Mouse (Mus musculus) heart, embryonic 15.5 days (tissue): ENCODE results near the gene Kif26b. TPM values are rescaled to one million over a fixed set of nuclear protein-coding genes. Genes with fewer than 3 reads are reported as not detected.

Source experiments
- ATAC-seq: fragments of 200-750 bp; cut with Nextera tagmentation; replicated peaks from 2 replicates; pipeline ENCODE4 v1.8.0; 2017; ENCODE audit warnings: low read depth, moderate TSS enrichment; ENCODE audit not compliant: insufficient number of reproducible peaks, insufficient read depth, low FRiP score
- H3K27ac ChIP-seq: fragments of 300-500 bp; sonication (generic); 2 replicates; pipeline ENCODE4 v1.5.1; 2015; ENCODE audit warnings: mild to moderate bottlenecking, inconsistent platforms
- H3K27me3 ChIP-seq: fragments of 300-500 bp; sonication (generic); 2 replicates; pipeline ENCODE4 v1.6.1; 2015; ENCODE audit warnings: inconsistent platforms
- H3K36me3 ChIP-seq: fragments of 300-500 bp; sonication (generic); 2 replicates; pipeline ENCODE4 v1.6.1; 2015; ENCODE audit warnings: mild to moderate bottlenecking, inconsistent platforms
- H3K4me1 ChIP-seq: fragments of 300-500 bp; sonication (generic); replicated peaks from 2 replicates; pipeline ENCODE4 v1.6.1; 2015; ENCODE audit warnings: inconsistent platforms
- H3K4me2 ChIP-seq: fragments of 300-500 bp; sonication (generic); 2 replicates; pipeline ENCODE4 v1.6.1; 2015; ENCODE audit warnings: inconsistent platforms, mild to moderate bottlenecking, moderate library complexity
- H3K4me3 ChIP-seq: fragments of 300-500 bp; sonication (generic); 2 replicates; pipeline ENCODE4 v1.5.1; 2015; ENCODE audit warnings: mild to moderate bottlenecking, inconsistent platforms
- H3K9ac ChIP-seq: fragments of 300-500 bp; sonication (generic); 2 replicates; pipeline ENCODE4 v1.6.1; 2015; ENCODE audit warnings: mild to moderate bottlenecking, inconsistent platforms
- H3K9me3 ChIP-seq: fragments of 300-500 bp; sonication (generic); replicated peaks from 2 replicates; pipeline ENCODE4 v1.6.1; 2016; ENCODE audit warnings: inconsistent platforms
- WGBS: fragments of 180-500 bp; shearing (Covaris S2); methylation state at CpG from one replicate; pipeline ENCODE4 v1.1.7; 2015; ENCODE audit warnings: mixed read lengths; 5-methylcytosine and 5-hydroxymethylcytosine counted together
- polyA plus RNA-seq: library from polyadenylated mRNA; unstranded; fragments of >200 nt; fragmentation: Nextera tagmentation; extraction: Ambion mirVana; gene quantifications from 2 replicates; pipeline ENCODE4 v1.2.1, GENCODE M21; 2015

Kif26b gene
- polyA plus RNA-seq, 1 experiment from 2014 or later, result 7.3 TPM

GRCm38 (mm10) chr1:178730271-178730670, 201.3 kb downstream of the Kif26b start:
- Histone ChIP-seq H3K9me3 (no peaks in the 10 kb centered on the region), H3K4me2 (no peak overlapping the region), H3K9ac (no peak overlapping the region), H3K4me1 (peaks cover 15% of the 10 kb centered on the region), H3K36me3 (no peaks in the 10 kb centered on the region), H3K27ac (no peak overlapping the region), H3K27me3 (no peaks in the 10 kb centered on the region), H3K4me3 (no peak overlapping the region)
- no peak for ATAC-seq
- 93% methylated on average over 3 of the region's 3 CpGs for WGBS

GRCm38 (mm10) chr1:178733035-178733434, 204.1 kb downstream of the Kif26b start:
- no peak overlapping the region for H3K4me3 ChIP-seq
- 51% methylated on average over 9 of the region's 9 CpGs for WGBS
- H3K9me3 ChIP-seq, result no peaks in the 10 kb centered on the region
- no peak overlapping the region for H3K9ac ChIP-seq
- no peak overlapping the region for H3K4me2 ChIP-seq
- H3K27me3 ChIP-seq, result no peaks in the 10 kb centered on the region
- H3K36me3 ChIP-seq, result no peaks in the 10 kb centered on the region
- no peak overlapping the region; the same call in 1 of the 2 replicates for H3K27ac ChIP-seq
- H3K4me1 ChIP-seq, result peaks cover 11% of the 10 kb centered on the region
- ATAC-seq, result no peak

GRCm38 (mm10) chr1:178734576-178734975, 205.7 kb downstream of the Kif26b start:
- Histone ChIP-seq H3K36me3 (no peaks in the 10 kb centered on the region), H3K9me3 (no peaks in the 10 kb centered on the region), H3K27me3 (no peaks in the 10 kb centered on the region), H3K9ac (no peak overlapping the region), H3K4me3 (no peak overlapping the region), H3K27ac (no peak overlapping the region), H3K4me1 (peaks cover 11% of the 10 kb centered on the region), H3K4me2 (no peak overlapping the region)
- 84% methylated on average over 4 of the region's 4 CpGs for WGBS
- no peak for ATAC-seq

- no peaks in the 10 kb centered on the region for H3K9me3 ChIP-seq
- H3K27me3 ChIP-seq, result no peaks in the 10 kb centered on the region
- ATAC-seq, result no peak
- no peak overlapping the region for H3K27ac ChIP-seq
- peaks cover 15% of the 10 kb centered on the region for H3K4me1 ChIP-seq
- H3K9ac ChIP-seq, result no peak overlapping the region
- H3K4me3 ChIP-seq, result no peak overlapping the region
- WGBS, result 87% methylated on average over 2 of the region's 2 CpGs
- H3K36me3 ChIP-seq, result no peaks in the 10 kb centered on the region
- H3K4me2 ChIP-seq, result no peak overlapping the region
Measured at GRCm38 (mm10) chr1:178736931-178737330, 208.0 kb downstream of the Kif26b start.

- Histone ChIP-seq H3K9ac (no peak overlapping the region), H3K4me3 (no peak overlapping the region), H3K27ac (no peak overlapping the region), H3K9me3 (no peaks in the 10 kb centered on the region), H3K4me2 (no peak overlapping the region), H3K27me3 (no peaks in the 10 kb centered on the region), H3K36me3 (no peaks in the 10 kb centered on the region), H3K4me1 (peaks cover 7% of the 10 kb centered on the region; the same call in 1 of the 2 replicates)
- whole genome bisulfite sequencing, result 83% methylated on average over 5 of the region's 5 CpGs
- no peak for ATAC-seq
Measured at GRCm38 (mm10) chr1:178743820-178744219, 214.9 kb downstream of the Kif26b start.

- Histone ChIP-seq H3K4me3 (no peak overlapping the region), H3K9me3 (no peaks in the 10 kb centered on the region), H3K4me1 (peaks cover 7% of the 10 kb centered on the region; the same call in 1 of the 2 replicates), H3K27ac (no peak overlapping the region), H3K4me2 (no peak overlapping the region), H3K9ac (no peak overlapping the region), H3K27me3 (no peaks in the 10 kb centered on the region), H3K36me3 (no peaks in the 10 kb centered on the region)
- WGBS, result 69% methylated on average over 7 of the region's 7 CpGs
- no peak for ATAC-seq
Measured at GRCm38 (mm10) chr1:178744526-178744925, 215.6 kb downstream of the Kif26b start.

- no peak overlapping the region for H3K4me3 ChIP-seq
- H3K4me2 ChIP-seq, result no peak overlapping the region
- peaks cover 7% of the 10 kb centered on the region; the same call in 1 of the 2 replicates for H3K4me1 ChIP-seq
- ATAC-seq, result no peak
- H3K27ac ChIP-seq, result no peak overlapping the region
- H3K27me3 ChIP-seq, result no peaks in the 10 kb centered on the region
- WGBS, result 77% methylated on average over 6 of the region's 6 CpGs
- H3K36me3 ChIP-seq, result no peaks in the 10 kb centered on the region
- H3K9ac ChIP-seq, result no peak overlapping the region
- no peaks in the 10 kb centered on the region for H3K9me3 ChIP-seq
Measured at GRCm38 (mm10) chr1:178744961-178745360, 216.0 kb downstream of the Kif26b start.

- Histone ChIP-seq H3K9me3 (no peaks in the 10 kb centered on the region), H3K27ac (no peak overlapping the region), H3K36me3 (no peaks in the 10 kb centered on the region), H3K27me3 (no peaks in the 10 kb centered on the region), H3K4me1 (peaks cover 7% of the 10 kb centered on the region; the same call in 1 of the 2 replicates), H3K4me2 (no peak overlapping the region), H3K4me3 (no peak overlapping the region), H3K9ac (no peak overlapping the region)
- 70% methylated on average over 6 of the region's 6 CpGs for WGBS
- no peak for ATAC-seq
Measured at GRCm38 (mm10) chr1:178745471-178745870, 216.5 kb downstream of the Kif26b start.

- no peak overlapping the region for H3K4me3 ChIP-seq
- no peak overlapping the region for H3K4me2 ChIP-seq
- no peaks in the 10 kb centered on the region for H3K9me3 ChIP-seq
- no peaks in the 10 kb centered on the region for H3K36me3 ChIP-seq
- H3K27me3 ChIP-seq, result no peaks in the 10 kb centered on the region
- ATAC-seq, result no peak
- H3K27ac ChIP-seq, result no peak overlapping the region
- H3K4me1 ChIP-seq, result peaks cover 3% of the 10 kb centered on the region; the same call in 1 of the 2 replicates
- 81% methylated on average over 13 of the region's 13 CpGs for WGBS
- no peak overlapping the region for H3K9ac ChIP-seq
Measured at GRCm38 (mm10) chr1:178747279-178748221, 218.6 kb downstream of the Kif26b start.

- H3K4me2 ChIP-seq, result no peak overlapping the region
- H3K4me1 ChIP-seq, result peaks cover 3% of the 10 kb centered on the region; the same call in 1 of the 2 replicates
- 78% methylated on average over 7 of the region's 7 CpGs for WGBS
- no peak overlapping the region for H3K4me3 ChIP-seq
- no peaks in the 10 kb centered on the region for H3K27me3 ChIP-seq
- no peaks in the 10 kb centered on the region for H3K36me3 ChIP-seq
- H3K27ac ChIP-seq, result no peak overlapping the region
- no peak for ATAC-seq
- H3K9me3 ChIP-seq, result no peaks in the 10 kb centered on the region
- H3K9ac ChIP-seq, result no peak overlapping the region
Measured at GRCm38 (mm10) chr1:178748222-178748600, 219.3 kb downstream of the Kif26b start.

GRCm38 (mm10) chr1:178748617-178749016, 219.7 kb downstream of the Kif26b start:
- no peak overlapping the region for H3K9ac ChIP-seq
- no peak overlapping the region for H3K4me2 ChIP-seq
- H3K4me3 ChIP-seq, result no peak overlapping the region
- H3K36me3 ChIP-seq, result no peaks in the 10 kb centered on the region
- H3K27me3 ChIP-seq, result no peaks in the 10 kb centered on the region
- no peaks in the 10 kb centered on the region for H3K9me3 ChIP-seq
- H3K27ac ChIP-seq, result no peak overlapping the region
- ATAC-seq, result no peak
- 80% methylated on average over 1 of the region's 1 CpGs for WGBS
- H3K4me1 ChIP-seq, result peaks cover 3% of the 10 kb centered on the region; the same call in 1 of the 2 replicates

- no peak overlapping the region for H3K27ac ChIP-seq
- WGBS, result 86% methylated on average over 9 of the region's 9 CpGs
- no peaks in the 10 kb centered on the region for H3K9me3 ChIP-seq
- H3K36me3 ChIP-seq, result no peaks in the 10 kb centered on the region
- H3K4me3 ChIP-seq, result no peak overlapping the region
- H3K4me2 ChIP-seq, result no peak overlapping the region
- H3K4me1 ChIP-seq, result no peaks in the 10 kb centered on the region
- H3K27me3 ChIP-seq, result no peaks in the 10 kb centered on the region
- no peak overlapping the region for H3K9ac ChIP-seq
- ATAC-seq, result no peak
Measured at GRCm38 (mm10) chr1:178749786-178750185, 220.9 kb downstream of the Kif26b start.
